Mouse (Mus musculus) midbrain, embryonic 16.5 days (tissue): Measurements from ENCODE around the gene Odf3l2. TPM values are rescaled to one million over a fixed set of nuclear protein-coding genes. Genes with fewer than 3 reads are reported as not detected.

ENCODE experiments used
- ATAC-seq: fragments of 200-750 bp; cut with Nextera tagmentation; 2 replicates; pipeline ENCODE4 v1.8.0; 2017; ENCODE audit warnings: moderate TSS enrichment
- H3K27ac ChIP-seq: fragments of 300-500 bp; sonication (generic); 2 replicates; pipeline ENCODE4 v1.5.1; 2014; ENCODE audit warnings: mild to moderate bottlenecking, low read length, mixed read lengths
- H3K27me3 ChIP-seq: fragments of 300-500 bp; sonication (generic); 2 replicates; pipeline ENCODE4 v1.6.1; 2014; ENCODE audit warnings: low read depth, low read length, mixed read lengths; ENCODE audit not compliant: control insufficient read depth, insufficient read depth
- H3K36me3 ChIP-seq: fragments of 300-500 bp; sonication (generic); 2 replicates; pipeline ENCODE4 v1.6.1; 2014; ENCODE audit warnings: mild to moderate bottlenecking, low read length, moderate library complexity, mixed read lengths; ENCODE audit not compliant: control insufficient read depth, insufficient read depth
- H3K4me1 ChIP-seq: fragments of 300-500 bp; sonication (generic); 2 replicates; pipeline ENCODE4 v1.6.1; 2014; ENCODE audit warnings: mild to moderate bottlenecking, low read length, mixed read lengths; ENCODE audit not compliant: control insufficient read depth, insufficient read depth
- H3K4me2 ChIP-seq: fragments of 300-500 bp; sonication (generic); 2 replicates; pipeline ENCODE4 v1.6.1; 2014; ENCODE audit warnings: mild to moderate bottlenecking, low read length, mixed read lengths
- H3K4me3 ChIP-seq: fragments of 300-500 bp; sonication (generic); 2 replicates; pipeline ENCODE4 v1.5.1; 2014; ENCODE audit warnings: low read depth, mild to moderate bottlenecking, low read length, moderate library complexity, mixed read lengths
- H3K9ac ChIP-seq: fragments of 300-500 bp; sonication (generic); 2 replicates; pipeline ENCODE4 v1.6.1; 2014; ENCODE audit warnings: low read depth, low read length, mixed read lengths
- H3K9me3 ChIP-seq: fragments of 300-500 bp; sonication (generic); replicated peaks from 2 replicates; pipeline ENCODE4 v1.6.1; 2014; ENCODE audit warnings: mild to moderate bottlenecking, low read length, mixed read lengths; ENCODE audit not compliant: control insufficient read depth, poor library complexity, severe bottlenecking
- WGBS: fragments of 180-500 bp; shearing (Covaris S2); extraction: QIAGEN DNeasy Blood & Tissue Kit; methylation state at CpG from one replicate; pipeline ENCODE4 v1.1.7; 2014; 5-methylcytosine and 5-hydroxymethylcytosine counted together
- polyA plus RNA-seq: library from polyadenylated mRNA; unstranded; fragments of >200 nt; fragmentation: Nextera tagmentation; extraction: Ambion mirVana; gene quantifications from 2 replicates; pipeline ENCODE4 v1.2.1, GENCODE M21; 2015

The Odf3l2 gene
- polyA plus RNA-seq, 1 experiment from 2014 or later: 1.0 TPM

- no peak for ATAC-seq
- Histone ChIP-seq H3K27me3 (no peaks in the 10 kb centered on the region), H3K4me1 (peaks cover 8% of the 10 kb centered on the region), H3K36me3 (no peaks in the 10 kb centered on the region), H3K9ac (no peak overlapping the region), H3K4me3 (no peak overlapping the region), H3K27ac (no peak overlapping the region), H3K9me3 (no peaks in the 10 kb centered on the region), H3K4me2 (no peak overlapping the region)
- 81% methylated on average over 8 of the region's 8 CpGs for WGBS
Observed at GRCm38 (mm10) chr10:79665051-79665450, 19.5 kb upstream of the Odf3l2 start.

GRCm38 (mm10) chr10:79664131-79664665 lies 18.7 kb upstream of the Odf3l2 start, which contains the start of gene Madcam1:
TSS of gene Madcam1 (plus strand) at chr10:79664559.
- no peak for ATAC-seq
- no peak within 1 kb of the TSS for H3K4me3 ChIP-seq
- no peaks in the 10 kb centered on the region for H3K9me3 ChIP-seq
- 0 out of 2 replicates have a peak within 1 kb of the TSS, but pooled peaks have one; percentile 7 for H3K4me2 ChIP-seq
- no peak within 1 kb of the TSS for H3K27ac ChIP-seq
- no peaks in the 10 kb centered on the region for H3K27me3 ChIP-seq
- H3K36me3 ChIP-seq: no peaks in the 10 kb centered on the region
- H3K4me1 ChIP-seq: peaks cover 8% of the 10 kb centered on the region
- 10% methylated on average over 13 of the region's 13 CpGs for WGBS
- peak within 1 kb of the TSS; percentile 11; the same call in 1 of the 2 replicates for H3K9ac ChIP-seq

DNA sequence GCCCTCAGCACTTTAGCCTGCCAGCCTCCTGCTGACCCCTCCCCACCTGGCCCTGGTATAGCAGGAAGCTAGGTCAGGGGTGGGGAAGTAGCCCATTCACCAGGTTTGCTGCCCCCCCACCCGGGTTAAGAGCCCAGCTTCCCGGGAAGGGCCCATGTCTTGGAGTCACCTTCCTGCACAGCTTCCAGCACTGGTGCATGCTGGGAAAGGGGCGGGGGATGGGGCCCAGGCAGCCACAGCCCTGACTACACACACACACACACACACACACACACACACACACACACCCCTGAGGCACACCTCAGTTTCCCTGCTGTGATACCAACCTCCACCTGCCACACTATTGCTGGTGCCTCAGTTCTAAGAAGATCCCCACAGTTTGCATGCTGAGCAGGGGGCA lies 16.3 kb upstream of the Odf3l2 start:
- Histone ChIP-seq H3K27ac (no peak overlapping the region), H3K36me3 (no peaks in the 10 kb centered on the region), H3K9ac (no peak overlapping the region), H3K4me3 (no peak overlapping the region), H3K27me3 (no peaks in the 10 kb centered on the region), H3K4me1 (no peaks in the 10 kb centered on the region), H3K9me3 (no peaks in the 10 kb centered on the region), H3K4me2 (no peak overlapping the region)
- 47% methylated on average over 3 of the region's 3 CpGs for WGBS
- ATAC-seq: no peak

GRCm38 (mm10) chr10:79660298-79660697 lies 14.8 kb upstream of the Odf3l2 start:
- H3K4me2 ChIP-seq: no peak overlapping the region
- no peak overlapping the region for H3K9ac ChIP-seq
- H3K9me3 ChIP-seq: no peaks in the 10 kb centered on the region
- H3K4me1 ChIP-seq: peaks cover 7% of the 10 kb centered on the region
- no peaks in the 10 kb centered on the region for H3K27me3 ChIP-seq
- ATAC-seq: no peak
- H3K27ac ChIP-seq: no peak overlapping the region
- 82% methylated on average over 2 of the region's 2 CpGs for WGBS
- H3K36me3 ChIP-seq: no peaks in the 10 kb centered on the region
- no peak overlapping the region for H3K4me3 ChIP-seq

DNA sequence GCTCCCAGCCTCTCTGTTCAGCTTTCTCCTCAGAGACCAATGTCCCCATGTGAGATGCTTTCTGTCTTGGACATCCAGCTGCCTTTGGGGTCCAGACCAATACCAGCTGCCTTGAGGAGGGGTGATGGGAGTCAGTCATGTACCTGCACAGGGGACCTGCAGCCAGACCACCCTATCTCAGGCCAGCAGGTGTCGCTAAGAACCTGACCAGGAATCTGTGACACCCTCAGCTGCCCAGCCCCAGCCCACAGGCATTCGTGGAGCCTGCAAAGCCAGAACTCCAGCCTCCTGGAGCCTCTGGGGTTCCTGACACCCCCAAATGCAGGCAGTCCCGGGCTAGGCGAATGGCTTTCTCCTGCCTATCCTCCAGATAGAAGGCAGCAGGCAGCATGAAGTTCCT lies 13.3 kb upstream of the Odf3l2 start:
- WGBS: 20% methylated on average over 4 of the region's 4 CpGs
- Histone ChIP-seq H3K27ac (no peak overlapping the region), H3K4me3 (no peak overlapping the region), H3K4me2 (no peak overlapping the region), H3K9me3 (no peaks in the 10 kb centered on the region), H3K27me3 (no peaks in the 10 kb centered on the region), H3K9ac (no peak overlapping the region), H3K36me3 (no peaks in the 10 kb centered on the region), H3K4me1 (peaks cover 21% of the 10 kb centered on the region)
- no peak for ATAC-seq

- H3K4me2 ChIP-seq: peak overlapping the region; percentile 7
- WGBS: 5% methylated on average over 1 of the region's 1 CpGs
- no peak overlapping the region for H3K4me3 ChIP-seq
- peak overlapping the region; percentile 80 for H3K27ac ChIP-seq
- H3K27me3 ChIP-seq: no peaks in the 10 kb centered on the region
- no peak overlapping the region for H3K9ac ChIP-seq
- H3K4me1 ChIP-seq: peaks cover 23% of the 10 kb centered on the region
- H3K36me3 ChIP-seq: no peaks in the 10 kb centered on the region
- H3K9me3 ChIP-seq: no peaks in the 10 kb centered on the region
- peak; percentile 92 for ATAC-seq
Observed at GRCm38 (mm10) chr10:79654946-79655395, 9.4 kb upstream of the Odf3l2 start.

DNA sequence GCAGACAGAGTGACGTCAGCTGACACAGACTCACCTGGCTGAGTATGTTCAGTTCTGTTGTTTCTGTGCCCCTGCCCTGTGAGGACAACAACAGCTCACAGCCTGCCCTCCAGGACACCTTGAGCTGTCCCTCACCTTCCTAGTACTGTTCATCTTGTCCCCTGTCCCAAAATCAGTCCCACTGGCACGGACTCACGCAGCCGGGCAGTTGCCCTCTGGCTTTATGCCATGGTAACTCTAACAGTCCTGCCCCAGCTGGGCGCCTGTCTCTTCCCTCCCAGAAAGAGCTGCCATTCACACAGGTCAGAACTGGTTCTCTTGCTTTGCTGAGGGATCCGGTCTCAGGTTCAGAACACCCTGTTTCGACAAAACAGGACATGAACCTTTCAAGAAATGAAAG lies 7.3 kb upstream of the Odf3l2 start:
- Histone ChIP-seq H3K27ac (no peak overlapping the region), H3K27me3 (no peaks in the 10 kb centered on the region), H3K4me2 (no peak overlapping the region), H3K9me3 (no peaks in the 10 kb centered on the region), H3K4me3 (no peak overlapping the region), H3K36me3 (no peaks in the 10 kb centered on the region), H3K4me1 (peaks cover 23% of the 10 kb centered on the region), H3K9ac (0 out of 2 replicates have a peak overlapping the region, but pooled peaks have one; percentile 3)
- 78% methylated on average over 7 of the region's 7 CpGs for WGBS
- no peak for ATAC-seq

DNA sequence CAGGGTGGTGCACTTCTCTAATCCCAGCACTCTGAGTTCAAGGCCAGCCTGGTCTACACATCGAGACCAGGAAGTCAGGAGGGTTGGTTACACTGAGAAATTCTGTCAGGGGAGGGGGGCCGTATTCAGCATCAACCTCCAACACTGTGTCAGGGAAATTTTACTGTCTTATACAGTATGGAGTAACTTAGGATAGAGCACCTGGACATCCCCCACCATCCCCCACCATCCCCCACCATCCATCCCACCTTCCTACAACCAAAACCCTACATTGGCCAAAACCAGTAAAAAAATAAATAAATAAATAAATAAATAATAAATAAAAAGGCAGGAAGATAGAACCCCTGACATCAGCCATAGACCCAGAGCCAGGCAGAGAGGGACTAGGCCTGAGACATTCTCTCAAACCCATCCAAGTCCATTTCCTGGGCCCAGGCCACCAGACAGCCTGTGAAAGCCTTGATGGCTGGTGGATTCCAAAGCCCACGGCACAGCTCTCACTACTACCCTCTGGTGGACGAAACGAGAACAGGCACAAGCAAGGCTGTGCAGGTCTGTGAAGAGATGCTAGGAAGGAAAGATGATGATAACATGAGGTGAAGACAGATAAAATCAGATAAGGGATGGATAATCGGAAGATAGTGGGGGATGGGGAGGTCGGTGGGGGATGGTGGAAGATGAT lies 3.7 kb upstream of the Odf3l2 start:
- Histone ChIP-seq H3K4me2 (no peak overlapping the region), H3K9ac (no peak overlapping the region), H3K27me3 (no peaks in the 10 kb centered on the region), H3K4me1 (peaks cover 6% of the 10 kb centered on the region), H3K4me3 (no peak overlapping the region), H3K9me3 (no peaks in the 10 kb centered on the region), H3K27ac (no peak overlapping the region), H3K36me3 (no peaks in the 10 kb centered on the region)
- 35% methylated on average over 7 of the region's 7 CpGs for WGBS
- ATAC-seq: peak; percentile 52; the same call in 1 of the 2 replicates

DNA sequence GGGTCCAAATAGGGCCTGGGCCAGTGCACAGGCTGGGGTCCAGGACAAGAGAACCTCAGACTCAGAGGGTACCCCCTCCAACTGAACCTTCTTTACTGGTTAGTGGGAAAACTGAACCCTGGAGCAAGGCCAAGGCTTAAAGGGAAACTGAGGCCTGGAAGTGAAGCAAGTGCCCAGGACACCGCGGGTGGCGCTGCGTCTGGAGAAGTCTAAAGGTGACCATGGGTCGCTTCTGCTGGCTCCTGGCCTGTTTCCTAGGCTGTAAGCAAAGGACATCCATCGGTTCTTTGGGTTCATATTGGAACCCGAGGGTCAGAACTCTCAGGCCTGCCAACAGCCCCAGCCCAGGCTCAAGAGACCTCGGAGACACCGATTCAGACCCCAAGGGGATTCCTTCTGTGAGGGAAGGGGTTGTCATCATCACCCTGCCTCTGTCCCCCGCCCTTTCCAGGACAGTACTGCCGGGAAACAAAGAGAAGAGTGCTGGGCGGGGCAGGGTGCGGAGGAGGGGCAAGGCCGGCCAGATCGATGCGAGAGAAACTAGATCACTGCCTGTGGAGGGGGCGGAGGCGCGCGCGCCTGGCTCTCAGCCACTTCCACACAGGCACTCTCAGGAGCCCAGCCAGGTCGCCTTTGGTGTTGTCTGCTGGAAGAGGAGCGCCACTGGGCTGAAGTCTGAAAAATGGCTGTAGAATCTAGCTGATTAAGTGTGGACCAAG lies 6.9 kb downstream of the Odf3l2 start:
- Histone ChIP-seq H3K9me3 (no peaks in the 10 kb centered on the region), H3K4me1 (peaks cover 15% of the 10 kb centered on the region), H3K9ac (peak overlapping the region; percentile 95), H3K36me3 (no peaks in the 10 kb centered on the region), H3K4me2 (peak overlapping the region; percentile 90), H3K27ac (no peak overlapping the region; the same call in 1 of the 2 replicates), H3K27me3 (peaks cover 2% of the 10 kb centered on the region; the same call in 1 of the 2 replicates), H3K4me3 (no peak overlapping the region)
- ATAC-seq: no peak
- 4% methylated on average over 23 of the region's 23 CpGs for WGBS
